Mouse (Mus musculus) liver, embryonic 12.5 days (tissue): ENCODE results near the gene Aifm3. TPM values are rescaled to one million over a fixed set of nuclear protein-coding genes. Genes with fewer than 3 reads are reported as not detected.
A peak's percentile ranks its signal among the peaks of the same experiment; 100 is the strongest.

Source experiments
- ATAC-seq: fragments of 200-750 bp; cut with Nextera tagmentation; 2 replicates; pipeline ENCODE4 v1.8.0; 2017; ENCODE audit warnings: moderate number of reproducible peaks, mild to moderate bottlenecking, moderate library complexity
- H3K27ac ChIP-seq: fragments of 300-500 bp; sonication (generic); 2 replicates; pipeline ENCODE4 v1.5.1; 2016; ENCODE audit warnings: mild to moderate bottlenecking
- H3K27me3 ChIP-seq: fragments of 300-500 bp; sonication (generic); replicated peaks from 2 replicates; pipeline ENCODE4 v1.6.1; 2016; ENCODE audit warnings: mild to moderate bottlenecking, moderate library complexity
- H3K36me3 ChIP-seq: fragments of 300-500 bp; sonication (generic); 2 replicates; pipeline ENCODE4 v1.6.1; 2016; ENCODE audit warnings: mild to moderate bottlenecking, moderate library complexity
- H3K4me1 ChIP-seq: fragments of 300-500 bp; sonication (generic); 2 replicates; pipeline ENCODE4 v1.6.1; 2016
- H3K4me2 ChIP-seq: fragments of 300-500 bp; sonication (generic); 2 replicates; pipeline ENCODE4 v1.6.1; 2016; ENCODE audit warnings: mild to moderate bottlenecking, moderate library complexity
- H3K4me3 ChIP-seq: fragments of 300-500 bp; sonication (generic); 2 replicates; pipeline ENCODE4 v1.5.1; 2016; ENCODE audit warnings: mild to moderate bottlenecking, moderate library complexity
- H3K9ac ChIP-seq: fragments of 300-500 bp; sonication (generic); 2 replicates; pipeline ENCODE4 v1.6.1; 2016; ENCODE audit warnings: mild to moderate bottlenecking, moderate library complexity
- H3K9me3 ChIP-seq: fragments of 300-500 bp; sonication (generic); replicated peaks from 2 replicates; pipeline ENCODE4 v1.6.1; 2016; ENCODE audit warnings: mild to moderate bottlenecking, moderate library complexity
- WGBS: fragments of 180-500 bp; shearing (Covaris S2); methylation state at CpG from one replicate; pipeline ENCODE4 v1.1.7; 2016; ENCODE audit not compliant: insufficient replicate concordance; 5-methylcytosine and 5-hydroxymethylcytosine counted together
- polyA plus RNA-seq: library from polyadenylated mRNA; unstranded; fragments of >200 nt; fragmentation: Nextera tagmentation; extraction: Ambion mirVana; gene quantifications from 2 replicates; pipeline ENCODE4 v1.2.1, GENCODE M21; 2016

The Aifm3 gene
- polyA plus RNA-seq, 1 experiment from 2014 or later = 0.83 TPM

DNA sequence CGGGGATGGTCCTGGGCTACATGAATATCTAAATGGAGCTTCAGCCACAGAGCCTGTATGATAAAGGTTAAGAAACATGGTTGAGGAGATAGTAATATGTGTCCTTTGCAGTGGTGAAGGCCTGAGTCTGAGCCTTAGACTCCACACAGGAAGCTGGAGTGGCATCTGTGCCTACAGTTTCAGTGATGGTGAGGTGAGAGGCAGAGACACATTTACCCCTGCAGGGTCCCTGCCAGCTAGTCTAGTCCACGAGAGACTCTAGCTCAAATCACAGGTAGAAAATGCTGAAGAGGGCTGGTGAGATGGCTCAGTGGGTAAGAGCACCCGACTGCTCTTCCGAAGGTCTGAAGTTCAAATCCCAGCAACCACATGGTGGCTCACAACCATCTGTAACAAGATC is 14.1 kb upstream of the Aifm3 start:
- peaks cover 82% of the 10 kb centered on the region for H3K36me3 ChIP-seq
- no peak overlapping the region for H3K9ac ChIP-seq
- no peak overlapping the region for H3K4me3 ChIP-seq
- no peaks in the 10 kb centered on the region for H3K9me3 ChIP-seq
- no peak overlapping the region for H3K4me2 ChIP-seq
- H3K4me1 ChIP-seq = peaks cover 37% of the 10 kb centered on the region
- no peak for ATAC-seq
- H3K27me3 ChIP-seq = no peaks in the 10 kb centered on the region
- WGBS = 83% methylated on average over 4 of the region's 4 CpGs
- no peak overlapping the region for H3K27ac ChIP-seq

DNA sequence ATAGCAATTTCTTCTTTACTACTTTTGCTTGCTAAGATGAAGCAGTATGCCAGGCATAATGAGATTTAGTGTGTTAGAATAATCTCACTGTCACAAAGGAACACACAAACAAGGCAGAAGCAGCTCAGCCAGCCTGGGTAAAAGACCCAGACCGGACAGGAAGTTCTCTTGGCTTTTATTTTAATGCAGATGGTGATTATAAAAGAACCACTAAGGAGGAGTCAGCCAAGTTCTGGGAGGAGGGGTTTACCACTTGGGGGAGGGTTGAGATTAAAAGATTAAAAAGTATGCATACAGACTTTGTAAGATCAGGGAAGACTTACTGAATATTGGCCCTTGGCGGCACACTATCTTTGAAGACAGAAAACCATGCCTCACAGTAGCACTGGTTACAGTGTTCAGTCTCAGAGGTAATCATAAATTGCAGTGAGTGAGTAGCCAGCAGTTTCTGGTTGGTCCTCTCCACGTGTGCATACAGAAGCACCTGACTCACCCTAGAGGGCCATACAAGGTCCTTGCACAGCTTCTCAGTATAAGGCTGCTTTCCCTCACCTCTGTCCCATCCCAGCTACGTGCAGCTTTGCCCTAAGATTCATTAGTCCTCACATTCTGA is 11.0 kb upstream of the Aifm3 start:
- Histone ChIP-seq H3K9me3 (no peaks in the 10 kb centered on the region), H3K4me2 (no peak overlapping the region), H3K9ac (no peak overlapping the region), H3K4me1 (peaks cover 51% of the 10 kb centered on the region), H3K36me3 (peaks cover 68% of the 10 kb centered on the region), H3K27me3 (no peaks in the 10 kb centered on the region), H3K4me3 (no peak overlapping the region), H3K27ac (no peak overlapping the region; the same call in 1 of the 2 replicates)
- ATAC-seq = peak; percentile 45
- 59% methylated on average over 4 of the region's 4 CpGs for WGBS

- H3K4me3 ChIP-seq = no peak overlapping the region
- no peaks in the 10 kb centered on the region for H3K9me3 ChIP-seq
- no peaks in the 10 kb centered on the region for H3K27me3 ChIP-seq
- H3K4me1 ChIP-seq = peaks cover 55% of the 10 kb centered on the region
- peaks cover 79% of the 10 kb centered on the region for H3K36me3 ChIP-seq
- ATAC-seq = peak; percentile 57; the same call in 1 of the 2 replicates
- H3K27ac ChIP-seq = no peak overlapping the region
- no peak overlapping the region for H3K4me2 ChIP-seq
- no peak overlapping the region for H3K9ac ChIP-seq
- WGBS = 28% methylated on average over 2 of the region's 2 CpGs
These were observed 7.9 kb upstream of the Aifm3 start for GRCm38 (mm10) chr16:17481465-17481864.

DNA sequence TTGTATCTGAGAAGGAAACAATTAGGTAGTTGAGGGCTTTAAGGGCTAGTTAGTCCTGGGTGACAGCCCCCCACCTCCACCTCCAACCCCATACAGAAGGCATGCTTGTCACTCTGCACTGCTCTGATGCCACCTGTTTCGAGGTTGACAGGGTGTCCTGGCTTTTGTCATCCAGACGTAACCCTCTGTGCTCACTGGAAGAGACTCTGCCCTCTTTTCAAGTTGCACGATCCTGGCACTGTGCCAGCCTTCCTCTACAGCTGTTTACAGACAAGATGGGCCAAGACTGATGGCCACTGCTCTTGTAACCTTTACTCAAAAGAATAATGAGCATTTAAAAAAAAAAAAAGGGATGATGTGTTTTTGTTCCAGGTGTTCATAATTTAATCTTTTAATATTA is 2.9 kb upstream of the Aifm3 start:
- H3K4me2 ChIP-seq = no peak overlapping the region
- H3K9me3 ChIP-seq = no peaks in the 10 kb centered on the region
- H3K9ac ChIP-seq = no peak overlapping the region
- H3K4me1 ChIP-seq = peaks cover 38% of the 10 kb centered on the region
- no peak overlapping the region for H3K4me3 ChIP-seq
- peaks cover 23% of the 10 kb centered on the region for H3K27me3 ChIP-seq
- 72% methylated on average over 3 of the region's 3 CpGs for WGBS
- ATAC-seq = no peak
- H3K27ac ChIP-seq = no peak overlapping the region
- H3K36me3 ChIP-seq = peaks cover 56% of the 10 kb centered on the region

GRCm38 (mm10) chr16:17488478-17489468 is 638 bp upstream of the Aifm3 start:
- peak overlapping the region; percentile 87 for H3K4me2 ChIP-seq
- H3K4me3 ChIP-seq = peak overlapping the region; percentile 57
- peaks cover 28% of the 10 kb centered on the region for H3K4me1 ChIP-seq
- no peaks in the 10 kb centered on the region for H3K9me3 ChIP-seq
- H3K36me3 ChIP-seq = peaks cover 41% of the 10 kb centered on the region
- no peak for ATAC-seq
- 44% methylated on average over 14 of the region's 14 CpGs for WGBS
- H3K27me3 ChIP-seq = peaks cover 29% of the 10 kb centered on the region
- H3K9ac ChIP-seq = peak overlapping the region; percentile 65; the same call in 1 of the 2 replicates
- no peak overlapping the region for H3K27ac ChIP-seq

DNA sequence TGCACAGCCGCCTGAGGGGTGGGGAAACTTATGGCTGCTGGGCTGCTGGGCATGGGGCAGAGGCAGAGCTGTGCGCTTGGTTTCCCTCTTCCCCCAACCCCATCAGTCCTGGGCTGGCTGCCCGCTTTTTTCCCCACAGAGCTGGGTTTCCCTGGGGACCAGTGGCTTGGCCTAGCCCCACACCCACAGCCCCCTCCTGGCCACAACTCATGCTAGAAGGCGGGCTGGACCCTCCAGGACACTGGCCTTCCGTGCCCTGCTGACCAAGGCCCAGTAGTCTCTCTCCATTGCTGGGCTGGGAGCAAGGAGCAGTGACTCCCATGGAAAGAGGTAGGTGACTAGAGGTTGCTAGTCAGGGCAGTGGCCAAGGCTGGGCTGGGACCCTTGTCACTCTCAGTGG is 1.7 kb downstream of the Aifm3 start:
- H3K9me3 ChIP-seq = no peaks in the 10 kb centered on the region
- no peak overlapping the region for H3K4me3 ChIP-seq
- no peak overlapping the region for H3K27ac ChIP-seq
- H3K4me1 ChIP-seq = peaks cover 27% of the 10 kb centered on the region
- 78% methylated on average over 5 of the region's 5 CpGs for WGBS
- H3K27me3 ChIP-seq = peaks cover 29% of the 10 kb centered on the region
- ATAC-seq = no peak
- H3K9ac ChIP-seq = no peak overlapping the region
- peaks cover 17% of the 10 kb centered on the region for H3K36me3 ChIP-seq
- H3K4me2 ChIP-seq = no peak overlapping the region

DNA sequence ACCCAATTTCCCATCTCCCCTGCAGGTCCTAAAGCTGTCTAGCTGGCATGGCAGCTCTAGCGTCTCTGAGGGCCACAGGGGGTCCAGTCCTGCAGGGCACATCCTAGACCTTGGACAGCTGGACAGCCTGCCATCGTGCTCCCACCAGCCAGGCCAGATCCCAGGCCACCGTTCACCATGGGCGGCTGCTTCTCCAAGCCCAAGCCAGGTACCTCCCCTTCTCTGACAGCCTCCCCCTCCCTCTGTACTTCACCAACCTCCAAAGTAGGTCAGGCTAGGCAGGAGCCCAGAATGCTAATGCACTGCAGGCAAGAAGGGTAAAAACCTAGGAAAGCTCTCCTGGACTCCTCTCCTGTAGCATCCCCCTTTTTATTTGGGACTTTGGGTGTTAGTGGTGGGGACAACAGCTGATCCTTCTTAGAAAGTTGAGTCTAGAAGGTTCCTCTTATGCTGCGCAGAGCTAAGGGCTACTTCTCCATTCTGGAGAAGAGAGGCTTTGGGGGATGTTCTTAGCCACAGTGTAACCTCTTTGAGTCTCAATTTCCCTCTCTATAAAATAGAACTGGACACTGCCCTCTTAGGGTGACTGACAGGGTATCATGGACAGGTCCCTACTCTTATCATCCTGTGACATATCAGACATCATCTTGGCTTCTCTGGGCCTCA is 2.6 kb downstream of the Aifm3 start:
- WGBS = 46% methylated on average over 5 of the region's 5 CpGs
- H3K4me3 ChIP-seq = no peak overlapping the region
- ATAC-seq = no peak
- H3K9me3 ChIP-seq = no peaks in the 10 kb centered on the region
- H3K36me3 ChIP-seq = peaks cover 10% of the 10 kb centered on the region
- H3K9ac ChIP-seq = no peak overlapping the region
- no peak overlapping the region for H3K27ac ChIP-seq
- H3K4me1 ChIP-seq = peaks cover 23% of the 10 kb centered on the region
- H3K4me2 ChIP-seq = no peak overlapping the region
- H3K27me3 ChIP-seq = peaks cover 36% of the 10 kb centered on the region

- Histone ChIP-seq H3K27ac (no peak overlapping the region), H3K36me3 (no peaks in the 10 kb centered on the region), H3K27me3 (peaks cover 22% of the 10 kb centered on the region; the same call in 1 of the 2 replicates), H3K4me3 (no peak overlapping the region), H3K4me1 (no peaks in the 10 kb centered on the region), H3K9ac (no peak overlapping the region), H3K9me3 (no peaks in the 10 kb centered on the region), H3K4me2 (no peak overlapping the region)
- no peak for ATAC-seq
- 69% methylated on average over 2 of the region's 2 CpGs for WGBS
These were observed 7.3 kb downstream of the Aifm3 start for GRCm38 (mm10) chr16:17496499-17497305.

DNA sequence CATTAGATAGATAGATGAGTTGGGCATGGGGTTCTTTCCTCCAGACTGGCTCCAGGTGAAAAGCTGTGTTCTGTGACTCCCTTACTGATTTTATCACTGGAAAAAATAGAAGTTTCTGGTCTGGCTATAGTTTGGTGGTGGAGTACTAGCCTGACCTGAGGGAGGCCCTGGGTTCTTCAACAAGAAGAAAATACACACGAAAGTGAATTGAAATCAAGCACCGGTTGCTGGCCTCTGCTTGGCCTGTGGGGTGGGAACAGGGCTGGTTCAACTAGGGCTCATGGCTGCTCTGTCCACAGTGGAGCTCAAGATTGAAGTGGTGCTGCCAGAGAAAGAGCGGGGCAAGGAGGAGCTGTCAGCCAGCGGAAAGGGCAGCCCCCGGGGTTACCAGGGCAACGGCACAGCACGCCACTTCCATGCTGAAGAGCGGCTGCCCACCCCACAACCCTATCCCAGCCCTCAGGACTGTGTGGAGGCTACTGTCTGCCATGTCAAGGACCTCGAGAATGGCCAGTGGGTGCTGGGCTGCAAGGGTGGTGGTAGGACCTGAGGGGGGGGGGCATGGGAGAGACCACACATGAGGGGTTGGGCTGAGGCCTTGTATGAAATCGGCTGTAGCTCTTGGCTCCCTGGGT is 10.0 kb downstream of the Aifm3 start:
- H3K9me3 ChIP-seq = no peaks in the 10 kb centered on the region
- peak; percentile 36; the same call in 1 of the 2 replicates for ATAC-seq
- H3K4me1 ChIP-seq = no peaks in the 10 kb centered on the region
- no peak overlapping the region for H3K4me2 ChIP-seq
- no peaks in the 10 kb centered on the region for H3K36me3 ChIP-seq
- H3K4me3 ChIP-seq = no peak overlapping the region
- no peak overlapping the region for H3K9ac ChIP-seq
- H3K27ac ChIP-seq = no peak overlapping the region
- H3K27me3 ChIP-seq = peaks cover 36% of the 10 kb centered on the region; the same call in 1 of the 2 replicates
- WGBS = 41% methylated on average over 10 of the region's 10 CpGs

GRCm38 (mm10) chr16:17502681-17503080 is 13.3 kb downstream of the Aifm3 start:
- Histone ChIP-seq H3K4me3 (no peak overlapping the region), H3K27me3 (peaks cover 54% of the 10 kb centered on the region), H3K9me3 (no peaks in the 10 kb centered on the region), H3K36me3 (no peaks in the 10 kb centered on the region), H3K9ac (no peak overlapping the region), H3K4me2 (no peak overlapping the region), H3K4me1 (no peaks in the 10 kb centered on the region), H3K27ac (no peak overlapping the region)
- ATAC-seq = no peak
- WGBS = 58% methylated on average over 4 of the region's 4 CpGs

GRCm38 (mm10) chr16:17507018-17507552 is 17.7 kb downstream of the Aifm3 start:
- Histone ChIP-seq H3K9me3 (no peaks in the 10 kb centered on the region), H3K36me3 (peaks cover 3% of the 10 kb centered on the region), H3K4me3 (no peak overlapping the region), H3K27me3 (peaks cover 41% of the 10 kb centered on the region), H3K27ac (no peak overlapping the region), H3K4me1 (peaks cover 25% of the 10 kb centered on the region), H3K4me2 (no peak overlapping the region), H3K9ac (no peak overlapping the region)
- ATAC-seq = no peak
- 68% methylated on average over 5 of the region's 5 CpGs for WGBS
